Mouse (Mus musculus) stomach, embryonic 15.5 days (tissue): Measurements from ENCODE around the gene Akain1. TPM values are rescaled to one million over a fixed set of nuclear protein-coding genes. Genes with fewer than 3 reads are reported as not detected.
A peak's percentile ranks its signal among the peaks of the same experiment; 100 is the strongest.

ENCODE experiments used
- ATAC-seq: fragments of 200-750 bp; cut with Nextera tagmentation; 2 replicates; pipeline ENCODE4 v1.8.0; 2017; ENCODE audit warnings: low read depth, moderate number of reproducible peaks, moderate TSS enrichment; ENCODE audit not compliant: insufficient read depth, low FRiP score
- H3K27ac ChIP-seq: fragments of 300-500 bp; sonication (generic); 2 replicates; pipeline ENCODE4 v1.5.1; 2015; ENCODE audit warnings: mild to moderate bottlenecking, inconsistent platforms
- H3K27me3 ChIP-seq: fragments of 300-500 bp; sonication (generic); replicated peaks from 2 replicates; pipeline ENCODE4 v1.6.1; 2015; ENCODE audit warnings: inconsistent platforms
- H3K36me3 ChIP-seq: fragments of 300-500 bp; sonication (generic); 2 replicates; pipeline ENCODE4 v1.6.1; 2015; ENCODE audit warnings: inconsistent platforms
- H3K4me1 ChIP-seq: fragments of 300-500 bp; sonication (generic); 2 replicates; pipeline ENCODE4 v1.6.1; 2015; ENCODE audit warnings: inconsistent platforms
- H3K4me2 ChIP-seq: fragments of 300-500 bp; sonication (generic); 2 replicates; pipeline ENCODE4 v1.6.1; 2015; ENCODE audit warnings: mild to moderate bottlenecking, inconsistent platforms
- H3K4me3 ChIP-seq: fragments of 300-500 bp; sonication (generic); replicated peaks from 2 replicates; pipeline ENCODE4 v1.5.1; 2015; ENCODE audit warnings: inconsistent platforms
- H3K9ac ChIP-seq: fragments of 300-500 bp; sonication (generic); 2 replicates; pipeline ENCODE4 v1.6.1; 2015; ENCODE audit warnings: inconsistent platforms
- H3K9me3 ChIP-seq: fragments of 300-500 bp; sonication (generic); 2 replicates; pipeline ENCODE4 v1.6.1; 2016; ENCODE audit warnings: inconsistent platforms
- WGBS: fragments of 180-500 bp; shearing (Covaris S2); methylation state at CpG from one replicate; pipeline ENCODE4 v1.1.7; 2015; 5-methylcytosine and 5-hydroxymethylcytosine counted together
- polyA plus RNA-seq: library from polyadenylated mRNA; unstranded; fragments of >200 nt; fragmentation: Nextera tagmentation; extraction: Ambion mirVana; gene quantifications from 2 replicates; pipeline ENCODE4 v1.2.1, GENCODE M21; 2015

The Akain1 gene
- not detected in 2 replicates for polyA plus RNA-seq

GRCm38 (mm10) chr17:69438990-69439491 is at the start of gene Akain1:
Gene Akain1 (plus strand): TSS chr17:69439326.
- H3K9me3 ChIP-seq = no peaks in the 10 kb centered on the region
- WGBS = 0% methylated on average over 43 of the region's 44 CpGs
- H3K9ac ChIP-seq = no peak within 1 kb of the TSS

GRCm38 (mm10) chr17:69396147-69397033 is 42.7 kb upstream of the Akain1 start:
- no peaks in the 10 kb centered on the region for H3K36me3 ChIP-seq
- H3K4me2 ChIP-seq = no peak overlapping the region
- H3K4me1 ChIP-seq = no peaks in the 10 kb centered on the region
- no peak for ATAC-seq
- 34% methylated on average over 16 of the region's 16 CpGs for WGBS
- no peak overlapping the region for H3K27ac ChIP-seq
- no peaks in the 10 kb centered on the region for H3K9me3 ChIP-seq
- H3K27me3 ChIP-seq = no peaks in the 10 kb centered on the region
- H3K4me3 ChIP-seq = no peak overlapping the region
- H3K9ac ChIP-seq = no peak overlapping the region

More at GRCm38 (mm10) chr17:69438990-69439491, at the start of gene Akain1:
- Histone ChIP-seq H3K4me3 (peak within 1 kb of the TSS; percentile 35), H3K36me3 (no peaks in the 10 kb centered on the region), H3K4me2 (peak within 1 kb of the TSS; percentile 75), H3K27me3 (peaks cover 30% of the 10 kb centered on the region), H3K27ac (no peak within 1 kb of the TSS), H3K4me1 (peaks cover 9% of the 10 kb centered on the region)
- peak; percentile 91 for ATAC-seq

- H3K9me3 ChIP-seq = no peaks in the 10 kb centered on the region
- no peaks in the 10 kb centered on the region for H3K36me3 ChIP-seq
- no peaks in the 10 kb centered on the region for H3K4me1 ChIP-seq
- H3K9ac ChIP-seq = no peak overlapping the region
- H3K27ac ChIP-seq = no peak overlapping the region
- ATAC-seq = no peak
- no peaks in the 10 kb centered on the region for H3K27me3 ChIP-seq
- H3K4me2 ChIP-seq = no peak overlapping the region
- 59% methylated on average over 5 of the region's 5 CpGs for WGBS
- no peak overlapping the region for H3K4me3 ChIP-seq
These were observed 42.0 kb upstream of the Akain1 start for GRCm38 (mm10) chr17:69397163-69397562.

GRCm38 (mm10) chr17:69398092-69398491 is 41.0 kb upstream of the Akain1 start:
- Histone ChIP-seq H3K4me3 (no peak overlapping the region), H3K9ac (no peak overlapping the region), H3K27me3 (no peaks in the 10 kb centered on the region), H3K36me3 (no peaks in the 10 kb centered on the region), H3K27ac (no peak overlapping the region), H3K4me2 (no peak overlapping the region), H3K4me1 (no peaks in the 10 kb centered on the region), H3K9me3 (no peaks in the 10 kb centered on the region)
- no peak for ATAC-seq

- no peaks in the 10 kb centered on the region for H3K36me3 ChIP-seq
- no peak overlapping the region for H3K9ac ChIP-seq
- no peak overlapping the region for H3K4me2 ChIP-seq
- no peak overlapping the region for H3K27ac ChIP-seq
- H3K9me3 ChIP-seq = no peaks in the 10 kb centered on the region
- H3K4me1 ChIP-seq = no peaks in the 10 kb centered on the region
- no peak for ATAC-seq
- H3K4me3 ChIP-seq = no peak overlapping the region
- H3K27me3 ChIP-seq = no peaks in the 10 kb centered on the region
- WGBS = 76% methylated on average over 2 of the region's 2 CpGs
These were observed 38.0 kb upstream of the Akain1 start for GRCm38 (mm10) chr17:69401146-69401545.

GRCm38 (mm10) chr17:69416163-69416562 is 23.0 kb upstream of the Akain1 start:
- H3K4me2 ChIP-seq = peak overlapping the region; percentile 62
- ATAC-seq = no peak
- no peaks in the 10 kb centered on the region for H3K27me3 ChIP-seq
- no peak overlapping the region for H3K27ac ChIP-seq
- no peaks in the 10 kb centered on the region for H3K9me3 ChIP-seq
- H3K36me3 ChIP-seq = no peaks in the 10 kb centered on the region
- no peaks in the 10 kb centered on the region for H3K4me1 ChIP-seq
- peak overlapping the region; percentile 79 for H3K4me3 ChIP-seq
- no peak overlapping the region for H3K9ac ChIP-seq

- Histone ChIP-seq H3K4me2 (peak overlapping the region; percentile 62), H3K4me3 (peak overlapping the region; percentile 79), H3K27ac (peak overlapping the region; percentile 97), H3K4me1 (no peaks in the 10 kb centered on the region), H3K9me3 (no peaks in the 10 kb centered on the region), H3K36me3 (no peaks in the 10 kb centered on the region), H3K27me3 (no peaks in the 10 kb centered on the region), H3K9ac (peak overlapping the region; percentile 82)
- peak; percentile 99 for ATAC-seq
- under 1% methylated on average over 56 of the region's 56 CpGs for WGBS
These were observed 22.0 kb upstream of the Akain1 start for GRCm38 (mm10) chr17:69416920-69417661.

- WGBS = 2% methylated on average over 26 of the region's 26 CpGs
- Histone ChIP-seq H3K4me2 (peak overlapping the region; percentile 62), H3K4me3 (peak overlapping the region; percentile 79), H3K36me3 (no peaks in the 10 kb centered on the region), H3K27ac (peak overlapping the region; percentile 97), H3K9me3 (no peaks in the 10 kb centered on the region), H3K4me1 (no peaks in the 10 kb centered on the region), H3K9ac (peak overlapping the region; percentile 82), H3K27me3 (no peaks in the 10 kb centered on the region)
- peak; percentile 24 for ATAC-seq
These were observed 21.3 kb upstream of the Akain1 start for GRCm38 (mm10) chr17:69417724-69418373.

GRCm38 (mm10) chr17:69421592-69421991 is 17.5 kb upstream of the Akain1 start:
- no peak for ATAC-seq
- Histone ChIP-seq H3K27ac (no peak overlapping the region), H3K9me3 (no peaks in the 10 kb centered on the region), H3K4me1 (no peaks in the 10 kb centered on the region), H3K4me3 (no peak overlapping the region), H3K36me3 (no peaks in the 10 kb centered on the region), H3K4me2 (no peak overlapping the region), H3K9ac (no peak overlapping the region), H3K27me3 (no peaks in the 10 kb centered on the region)
- 7% methylated on average over 1 of the region's 1 CpGs for WGBS

GRCm38 (mm10) chr17:69437836-69438235 is 1.3 kb upstream of the Akain1 start:
- H3K9ac ChIP-seq = no peak overlapping the region
- H3K9me3 ChIP-seq = no peaks in the 10 kb centered on the region
- peaks cover 30% of the 10 kb centered on the region for H3K27me3 ChIP-seq
- peaks cover 9% of the 10 kb centered on the region for H3K4me1 ChIP-seq
- WGBS = 66% methylated on average over 5 of the region's 5 CpGs
- H3K4me3 ChIP-seq = no peak overlapping the region
- H3K27ac ChIP-seq = no peak overlapping the region
- no peak overlapping the region for H3K4me2 ChIP-seq
- no peak for ATAC-seq
- no peaks in the 10 kb centered on the region for H3K36me3 ChIP-seq

- H3K9ac ChIP-seq = no peak overlapping the region
- ATAC-seq = no peak
- peak overlapping the region; percentile 75 for H3K4me2 ChIP-seq
- peaks cover 30% of the 10 kb centered on the region for H3K27me3 ChIP-seq
- no peak overlapping the region for H3K27ac ChIP-seq
- H3K9me3 ChIP-seq = no peaks in the 10 kb centered on the region
- H3K4me1 ChIP-seq = peaks cover 9% of the 10 kb centered on the region
- 37% methylated on average over 14 of the region's 14 CpGs for WGBS
- H3K36me3 ChIP-seq = no peaks in the 10 kb centered on the region
- H3K4me3 ChIP-seq = peak overlapping the region; percentile 35; the same call in 1 of the 2 replicates
These were observed 640 bp upstream of the Akain1 start for GRCm38 (mm10) chr17:69438486-69438885.
